Mouse (Mus musculus) midbrain, embryonic 13.5 days (tissue): ENCODE results near the gene Padi6. TPM values are rescaled to one million over a fixed set of nuclear protein-coding genes. Genes with fewer than 3 reads are reported as not detected.

ENCODE experiments used
- ATAC-seq: fragments of 200-750 bp; cut with Nextera tagmentation; 2 replicates; pipeline ENCODE4 v1.8.0; 2017; ENCODE audit warnings: mild to moderate bottlenecking, moderate TSS enrichment, moderate library complexity
- H3K27ac ChIP-seq: fragments of 300-500 bp; sonication (generic); 2 replicates; pipeline ENCODE4 v1.5.1; 2015; ENCODE audit warnings: inconsistent platforms, mild to moderate bottlenecking, moderate library complexity
- H3K27me3 ChIP-seq: fragments of 300-500 bp; sonication (generic); 2 replicates; pipeline ENCODE4 v1.6.1; 2015; ENCODE audit warnings: mild to moderate bottlenecking, inconsistent platforms
- H3K36me3 ChIP-seq: fragments of 300-500 bp; sonication (generic); 2 replicates; pipeline ENCODE4 v1.6.1; 2015; ENCODE audit warnings: mild to moderate bottlenecking, inconsistent platforms
- H3K4me1 ChIP-seq: fragments of 300-500 bp; sonication (generic); replicated peaks from 2 replicates; pipeline ENCODE4 v1.6.1; 2015; ENCODE audit warnings: inconsistent platforms
- H3K4me2 ChIP-seq: fragments of 300-500 bp; sonication (generic); replicated peaks from 2 replicates; pipeline ENCODE4 v1.6.1; 2015; ENCODE audit warnings: moderate library complexity, mild to moderate bottlenecking, inconsistent platforms
- H3K4me3 ChIP-seq: fragments of 300-500 bp; sonication (generic); replicated peaks from 2 replicates; pipeline ENCODE4 v1.5.1; 2015; ENCODE audit warnings: mild to moderate bottlenecking, inconsistent platforms
- H3K9ac ChIP-seq: fragments of 300-500 bp; sonication (generic); replicated peaks from 2 replicates; pipeline ENCODE4 v1.6.1; 2015; ENCODE audit warnings: mild to moderate bottlenecking, inconsistent platforms
- H3K9me3 ChIP-seq: fragments of 300-500 bp; sonication (generic); 2 replicates; pipeline ENCODE4 v1.6.1; 2016; ENCODE audit warnings: mild to moderate bottlenecking, inconsistent platforms
- WGBS: fragments of 180-500 bp; shearing (Covaris S2); methylation state at CpG from one replicate; pipeline ENCODE4 v1.1.7; 2015; 5-methylcytosine and 5-hydroxymethylcytosine counted together
- polyA plus RNA-seq: library from polyadenylated mRNA; unstranded; fragments of >200 nt; fragmentation: Nextera tagmentation; extraction: Ambion mirVana; gene quantifications from 2 replicates; pipeline ENCODE4 v1.2.1, GENCODE M21; 2015

Gene Padi6
- polyA plus RNA-seq, 1 experiment from 2014 or later, result not detected

- no peak for ATAC-seq
- H3K9me3 ChIP-seq, result no peaks in the 10 kb centered on the region
- no peak overlapping the region for H3K27ac ChIP-seq
- 92% methylated on average over 10 of the region's 10 CpGs for WGBS
- no peak overlapping the region for H3K4me2 ChIP-seq
- no peaks in the 10 kb centered on the region for H3K27me3 ChIP-seq
- H3K36me3 ChIP-seq, result no peaks in the 10 kb centered on the region
- no peak overlapping the region for H3K9ac ChIP-seq
- peaks cover 3% of the 10 kb centered on the region; the same call in 1 of the 2 replicates for H3K4me1 ChIP-seq
- no peak overlapping the region for H3K4me3 ChIP-seq
Observed at GRCm38 (mm10) chr4:140775876-140776275, 33.4 kb upstream of the Padi6 start.

- Histone ChIP-seq H3K27ac (no peak overlapping the region), H3K36me3 (no peaks in the 10 kb centered on the region), H3K9me3 (no peaks in the 10 kb centered on the region), H3K27me3 (no peaks in the 10 kb centered on the region), H3K4me3 (no peak overlapping the region), H3K4me1 (peaks cover 8% of the 10 kb centered on the region), H3K4me2 (no peak overlapping the region), H3K9ac (no peak overlapping the region)
- ATAC-seq, result no peak
- 87% methylated on average over 9 of the region's 9 CpGs for WGBS
Observed at GRCm38 (mm10) chr4:140774893-140775292, 32.5 kb upstream of the Padi6 start.

GRCm38 (mm10) chr4:140774025-140774800 lies 31.8 kb upstream of the Padi6 start, which contains the start of gene Padi4:
Gene Padi4, minus strand, starts transcription at chr4:140774236.
- WGBS, result 86% methylated on average over 21 of the region's 21 CpGs
- Histone ChIP-seq H3K9me3 (no peaks in the 10 kb centered on the region), H3K27ac (no peak within 1 kb of the TSS), H3K4me1 (peaks cover 6% of the 10 kb centered on the region; the same call in 1 of the 2 replicates), H3K27me3 (no peaks in the 10 kb centered on the region), H3K4me2 (no peak within 1 kb of the TSS), H3K36me3 (no peaks in the 10 kb centered on the region), H3K4me3 (no peak within 1 kb of the TSS), H3K9ac (no peak within 1 kb of the TSS)
- ATAC-seq, result no peak

- no peak overlapping the region for H3K4me3 ChIP-seq
- 49% methylated on average over 4 of the region's 4 CpGs for WGBS
- H3K4me1 ChIP-seq, result peaks cover 6% of the 10 kb centered on the region; the same call in 1 of the 2 replicates
- H3K36me3 ChIP-seq, result no peaks in the 10 kb centered on the region
- no peaks in the 10 kb centered on the region for H3K27me3 ChIP-seq
- ATAC-seq, result no peak
- no peak overlapping the region for H3K27ac ChIP-seq
- no peak overlapping the region for H3K9ac ChIP-seq
- H3K4me2 ChIP-seq, result no peak overlapping the region
- no peaks in the 10 kb centered on the region for H3K9me3 ChIP-seq
Observed at GRCm38 (mm10) chr4:140771091-140771490, 28.6 kb upstream of the Padi6 start.

- ATAC-seq, result no peak
- Histone ChIP-seq H3K4me1 (peaks cover 6% of the 10 kb centered on the region; the same call in 1 of the 2 replicates), H3K9ac (no peak overlapping the region), H3K27ac (no peak overlapping the region), H3K4me2 (peak overlapping the region; percentile 26), H3K36me3 (no peaks in the 10 kb centered on the region), H3K9me3 (no peaks in the 10 kb centered on the region), H3K4me3 (no peak overlapping the region), H3K27me3 (no peaks in the 10 kb centered on the region)
- WGBS, result 9% methylated on average over 13 of the region's 13 CpGs
Observed at GRCm38 (mm10) chr4:140770433-140770832, 28.0 kb upstream of the Padi6 start.

GRCm38 (mm10) chr4:140768973-140769372 lies 26.5 kb upstream of the Padi6 start:
- H3K9me3 ChIP-seq, result no peaks in the 10 kb centered on the region
- H3K27ac ChIP-seq, result no peak overlapping the region
- 90% methylated on average over 5 of the region's 5 CpGs for WGBS

GRCm38 (mm10) chr4:140765936-140766335 lies 23.5 kb upstream of the Padi6 start:
- Histone ChIP-seq H3K9me3 (no peaks in the 10 kb centered on the region), H3K36me3 (no peaks in the 10 kb centered on the region), H3K27ac (no peak overlapping the region), H3K4me1 (peaks cover 6% of the 10 kb centered on the region; the same call in 1 of the 2 replicates), H3K4me3 (no peak overlapping the region), H3K27me3 (no peaks in the 10 kb centered on the region), H3K9ac (no peak overlapping the region), H3K4me2 (no peak overlapping the region)
- no peak for ATAC-seq
- 79% methylated on average over 3 of the region's 3 CpGs for WGBS

More at GRCm38 (mm10) chr4:140768973-140769372, 26.5 kb upstream of the Padi6 start:
- Histone ChIP-seq H3K9ac (no peak overlapping the region), H3K4me3 (no peak overlapping the region), H3K4me1 (peaks cover 6% of the 10 kb centered on the region; the same call in 1 of the 2 replicates), H3K27me3 (no peaks in the 10 kb centered on the region), H3K36me3 (no peaks in the 10 kb centered on the region), H3K4me2 (no peak overlapping the region)
- no peak for ATAC-seq

GRCm38 (mm10) chr4:140763158-140763557 lies 20.7 kb upstream of the Padi6 start:
- H3K4me3 ChIP-seq, result no peak overlapping the region
- ATAC-seq, result no peak
- 18% methylated on average over 9 of the region's 9 CpGs for WGBS
- H3K4me2 ChIP-seq, result no peak overlapping the region
- H3K27ac ChIP-seq, result no peak overlapping the region
- H3K27me3 ChIP-seq, result no peaks in the 10 kb centered on the region
- no peak overlapping the region for H3K9ac ChIP-seq
- no peaks in the 10 kb centered on the region for H3K36me3 ChIP-seq
- H3K9me3 ChIP-seq, result no peaks in the 10 kb centered on the region
- H3K4me1 ChIP-seq, result peaks cover 2% of the 10 kb centered on the region

- Histone ChIP-seq H3K9ac (no peak overlapping the region), H3K36me3 (no peaks in the 10 kb centered on the region), H3K4me3 (no peak overlapping the region), H3K9me3 (no peaks in the 10 kb centered on the region), H3K4me1 (peaks cover 16% of the 10 kb centered on the region), H3K4me2 (no peak overlapping the region), H3K27me3 (no peaks in the 10 kb centered on the region), H3K27ac (no peak overlapping the region)
- WGBS, result 91% methylated on average over 7 of the region's 7 CpGs
- no peak for ATAC-seq
Observed at GRCm38 (mm10) chr4:140761601-140762000, 19.2 kb upstream of the Padi6 start.

DNA sequence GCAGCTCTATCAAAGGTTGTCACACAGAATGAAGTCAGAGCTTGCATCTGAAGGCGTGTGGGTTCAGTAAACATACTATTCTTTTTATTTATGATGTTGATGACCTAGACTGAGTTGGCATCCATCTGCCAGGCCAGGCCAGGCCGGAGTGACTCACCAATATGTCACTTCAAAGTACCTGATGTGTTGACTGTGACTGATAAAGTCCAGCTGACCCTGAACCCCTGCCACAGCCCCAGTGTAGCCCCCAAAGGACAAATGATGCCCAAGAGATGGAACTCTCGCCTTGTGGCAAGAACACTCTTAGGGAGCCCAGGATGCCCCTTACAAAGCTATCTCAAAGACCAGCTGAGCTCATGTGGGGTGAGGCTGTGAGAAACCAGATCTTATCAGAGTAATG lies 13.4 kb upstream of the Padi6 start:
- peaks cover 17% of the 10 kb centered on the region for H3K4me1 ChIP-seq
- no peak for ATAC-seq
- 85% methylated on average over 3 of the region's 3 CpGs for WGBS
- H3K4me3 ChIP-seq, result no peak overlapping the region
- H3K9ac ChIP-seq, result no peak overlapping the region
- no peaks in the 10 kb centered on the region for H3K36me3 ChIP-seq
- H3K27me3 ChIP-seq, result no peaks in the 10 kb centered on the region; the same call in 1 of the 2 replicates
- no peak overlapping the region for H3K27ac ChIP-seq
- H3K4me2 ChIP-seq, result no peak overlapping the region
- H3K9me3 ChIP-seq, result no peaks in the 10 kb centered on the region

DNA sequence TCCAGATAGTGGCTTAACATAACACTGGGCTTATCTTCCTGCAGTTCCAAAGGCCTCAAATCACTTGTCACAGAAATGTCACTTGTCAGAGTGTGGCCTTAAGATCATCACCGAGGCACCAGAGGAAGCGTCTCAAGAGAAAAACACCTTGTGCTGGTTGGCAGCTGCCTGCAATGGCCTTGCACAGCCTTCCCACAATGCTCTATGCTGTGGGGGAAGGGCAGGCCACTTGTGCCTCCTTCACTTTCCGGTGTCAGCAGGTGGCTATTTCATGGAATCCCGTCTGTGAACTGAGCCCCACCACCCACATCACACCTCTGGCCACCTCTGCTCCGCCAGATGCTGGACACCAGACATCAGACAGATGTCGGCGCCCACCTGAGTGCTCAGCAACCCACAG lies 10.9 kb upstream of the Padi6 start:
- no peak overlapping the region for H3K9ac ChIP-seq
- no peaks in the 10 kb centered on the region; the same call in 1 of the 2 replicates for H3K27me3 ChIP-seq
- 67% methylated on average over 7 of the region's 7 CpGs for WGBS
- no peaks in the 10 kb centered on the region for H3K36me3 ChIP-seq
- no peaks in the 10 kb centered on the region for H3K9me3 ChIP-seq
- H3K27ac ChIP-seq, result no peak overlapping the region
- no peak overlapping the region for H3K4me3 ChIP-seq
- peaks cover 22% of the 10 kb centered on the region for H3K4me1 ChIP-seq
- no peak for ATAC-seq
- H3K4me2 ChIP-seq, result no peak overlapping the region

- Histone ChIP-seq H3K4me1 (peaks cover 6% of the 10 kb centered on the region), H3K9me3 (no peaks in the 10 kb centered on the region), H3K4me2 (peak overlapping the region; percentile 41), H3K36me3 (no peaks in the 10 kb centered on the region), H3K4me3 (peak overlapping the region; percentile 11), H3K27ac (no peak overlapping the region), H3K27me3 (peaks cover 5% of the 10 kb centered on the region; the same call in 1 of the 2 replicates), H3K9ac (no peak overlapping the region)
- 10% methylated on average over 19 of the region's 19 CpGs for WGBS
- ATAC-seq, result 0 out of 2 replicates have a peak, but pooled peaks have one; percentile 34
Observed at GRCm38 (mm10) chr4:140750328-140750727, 7.9 kb upstream of the Padi6 start.
